Mouse (Mus musculus) left cerebral cortex, postnatal 14 days (tissue): Measurements from ENCODE around the gene Mta1. TPM values are rescaled to one million over a fixed set of nuclear protein-coding genes. Genes with fewer than 3 reads are reported as not detected.

Source experiments
- DNase-seq, 2 experiments: peaks; one replicate each; pipeline ENCODE4 v3.0.0; 2021 to 2022; ENCODE audit warnings: low spot score in 2 of 2, mixed read lengths in 1 of 2
- intact Hi-C: fragments of 180-260 bp; cut with DNase I; formaldehyde crosslinking; loops from one replicate; pipeline ENCODE4 v1.15.1; 2025
- total RNA-seq, 2 experiments: library from RNA; stranded (reverse); gene quantifications; 2 replicates each; pipeline ENCODE4 v1.2.3; 2021

Mta1 gene
- total RNA-seq, 2 experiments from 2014 or later, result 92.7 to 95.9 TPM

DNA sequence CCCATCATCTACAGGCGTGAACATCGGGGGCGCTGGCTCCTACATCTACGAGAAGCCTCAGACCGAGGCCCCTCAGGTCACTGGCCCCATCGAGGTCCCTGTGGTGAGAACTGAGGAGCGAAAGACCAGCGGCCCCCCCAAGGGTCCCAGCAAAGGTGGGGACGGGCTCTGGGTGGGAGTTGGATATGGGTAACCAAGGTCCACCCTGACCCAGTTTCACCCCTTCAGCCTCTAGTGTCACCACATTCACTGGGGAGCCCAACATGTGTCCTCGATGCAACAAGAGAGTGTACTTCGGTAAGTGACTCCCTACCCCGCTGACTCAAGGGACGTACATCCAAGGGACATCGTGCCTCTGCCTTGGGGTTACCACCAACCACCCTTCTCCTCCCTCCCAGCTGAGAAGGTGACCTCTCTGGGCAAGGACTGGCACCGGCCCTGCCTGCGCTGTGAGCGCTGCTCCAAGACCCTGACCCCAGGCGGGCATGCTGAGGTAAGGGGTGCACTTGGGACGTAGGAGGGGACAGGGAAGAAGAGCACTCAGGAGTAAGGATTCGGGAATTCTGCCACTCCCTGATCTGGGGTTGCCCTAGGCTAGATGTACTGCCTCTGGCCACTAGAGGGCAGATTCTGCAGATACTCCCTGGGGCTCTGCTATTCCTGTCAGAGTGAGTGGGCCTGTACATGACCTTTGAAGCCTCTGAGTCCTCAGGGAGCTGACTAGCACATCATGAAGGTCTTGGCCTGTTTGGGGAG lies 46.1 kb downstream of the Mta1 start:
- peak in 1 of 2 experiments; percentile 43 for DNase-seq
- intact Hi-C loops, result no loop called here

DNA sequence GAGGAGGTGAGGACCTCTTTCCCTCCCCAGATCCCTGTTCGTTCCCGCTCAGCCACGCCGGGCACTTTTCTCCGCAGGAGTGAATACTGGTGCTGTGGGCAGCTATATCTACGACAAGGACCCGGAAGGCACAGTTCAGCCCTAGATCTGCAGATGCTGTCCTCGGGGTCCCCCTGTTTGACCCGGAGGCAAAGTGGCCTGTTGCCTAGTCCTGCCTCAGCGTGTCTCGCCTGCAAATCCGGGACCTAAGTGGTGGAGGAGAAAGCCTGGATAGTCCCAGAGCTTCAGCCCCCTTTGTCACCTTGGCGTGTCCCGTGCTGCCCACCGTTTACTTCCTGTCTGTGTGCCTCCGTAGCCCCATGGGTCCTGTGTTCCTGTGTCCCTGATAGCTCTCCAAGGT lies 46.8 kb downstream of the Mta1 start:
- no peak for DNase-seq
- intact Hi-C loops, result no loop called here

DNA sequence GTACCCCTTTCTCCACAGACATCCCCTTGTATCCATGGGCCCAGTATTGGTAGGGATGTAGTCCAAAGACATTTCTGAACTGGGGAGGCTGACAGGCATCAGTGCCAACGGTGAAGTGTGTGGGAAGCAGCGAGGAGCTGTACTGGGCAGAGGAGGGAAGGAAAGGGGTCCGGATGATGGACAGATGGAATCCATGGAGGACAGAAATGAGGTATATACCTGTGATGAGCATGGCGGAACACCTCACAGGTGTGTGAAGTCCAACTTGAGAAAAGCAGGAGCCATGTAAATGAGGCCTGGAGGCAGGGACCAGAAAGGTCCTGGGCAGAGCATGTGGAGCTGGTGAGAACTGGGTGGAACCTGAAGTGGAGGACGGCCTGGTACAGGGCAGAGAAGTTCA lies 47.5 kb downstream of the Mta1 start:
- no peak for DNase-seq
- intact Hi-C loops, result no loop called here

DNA sequence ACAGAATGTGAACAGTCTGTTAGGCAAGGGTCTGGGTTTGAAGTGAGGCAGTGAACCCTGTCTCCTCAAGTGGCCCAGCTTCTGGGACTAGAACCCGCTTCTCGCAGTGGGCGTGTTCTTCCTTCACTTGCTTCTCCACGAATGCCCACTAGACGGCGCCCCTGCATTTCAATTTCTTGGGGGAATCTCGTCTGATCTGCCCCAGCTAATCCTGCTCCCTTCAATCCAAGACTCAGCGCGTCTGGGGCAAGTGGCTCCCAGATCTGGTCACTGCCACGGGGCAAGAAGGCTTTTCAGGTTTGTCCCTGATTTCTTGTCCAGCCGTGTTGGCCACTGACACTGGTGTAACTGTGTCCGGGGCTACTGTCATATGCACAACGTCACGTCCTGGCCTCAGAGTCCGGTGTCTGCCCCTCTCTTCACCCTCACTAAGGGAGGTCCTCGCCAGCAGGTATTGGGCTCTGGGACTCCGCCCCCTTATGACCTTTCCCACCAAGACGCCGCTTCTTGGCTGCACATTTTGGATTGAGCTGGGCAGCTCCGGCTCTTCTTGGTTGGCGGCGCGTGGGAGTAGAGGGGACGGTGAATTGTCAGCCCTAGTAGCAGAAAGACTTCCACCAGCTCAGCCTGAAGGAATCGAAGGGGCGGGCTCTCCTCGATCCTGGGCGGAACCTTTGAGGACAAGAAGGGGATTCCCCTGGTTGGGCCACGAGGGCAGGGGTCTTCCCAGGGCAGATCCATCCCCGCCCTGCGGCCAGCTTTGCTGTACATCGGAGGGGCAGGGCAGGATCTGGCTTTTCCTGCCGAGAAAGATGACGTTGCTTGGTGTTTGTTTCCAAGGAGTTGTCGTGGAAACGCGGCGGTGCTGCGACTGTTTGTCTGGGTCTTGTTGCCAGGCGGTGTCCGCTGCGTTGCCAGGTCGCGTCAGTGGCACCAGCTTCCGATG lies 48.3 kb downstream of the Mta1 start, which contains the start of gene Crip1:
Gene Crip1, plus strand, starts transcription at position 205 of the 946 bp plus-strand sequence.
- intact Hi-C loops, result no loop called here
- peak; percentile 85 to 88 for DNase-seq

DNA sequence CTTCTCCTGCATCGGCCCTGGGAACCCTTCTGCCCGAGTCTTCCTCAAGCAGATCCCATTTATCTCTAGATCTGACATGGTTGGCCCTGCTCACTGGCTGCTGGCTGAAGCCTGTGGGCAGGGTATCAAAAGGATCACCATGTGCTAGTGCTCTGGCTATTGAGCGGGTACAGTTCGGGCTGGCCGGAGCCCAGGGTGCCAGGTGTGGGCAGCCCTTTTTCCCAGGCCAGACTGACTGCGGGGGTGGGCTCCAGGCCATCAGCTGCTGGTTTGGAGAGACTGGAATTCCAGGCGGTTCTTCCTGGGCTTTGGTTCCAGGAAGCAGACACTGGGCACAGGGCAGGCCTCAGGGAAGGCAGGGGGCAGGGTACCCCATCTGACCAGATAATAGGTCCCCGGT lies 49.4 kb downstream of the Mta1 start:
- DNase-seq, result no peak

DNA sequence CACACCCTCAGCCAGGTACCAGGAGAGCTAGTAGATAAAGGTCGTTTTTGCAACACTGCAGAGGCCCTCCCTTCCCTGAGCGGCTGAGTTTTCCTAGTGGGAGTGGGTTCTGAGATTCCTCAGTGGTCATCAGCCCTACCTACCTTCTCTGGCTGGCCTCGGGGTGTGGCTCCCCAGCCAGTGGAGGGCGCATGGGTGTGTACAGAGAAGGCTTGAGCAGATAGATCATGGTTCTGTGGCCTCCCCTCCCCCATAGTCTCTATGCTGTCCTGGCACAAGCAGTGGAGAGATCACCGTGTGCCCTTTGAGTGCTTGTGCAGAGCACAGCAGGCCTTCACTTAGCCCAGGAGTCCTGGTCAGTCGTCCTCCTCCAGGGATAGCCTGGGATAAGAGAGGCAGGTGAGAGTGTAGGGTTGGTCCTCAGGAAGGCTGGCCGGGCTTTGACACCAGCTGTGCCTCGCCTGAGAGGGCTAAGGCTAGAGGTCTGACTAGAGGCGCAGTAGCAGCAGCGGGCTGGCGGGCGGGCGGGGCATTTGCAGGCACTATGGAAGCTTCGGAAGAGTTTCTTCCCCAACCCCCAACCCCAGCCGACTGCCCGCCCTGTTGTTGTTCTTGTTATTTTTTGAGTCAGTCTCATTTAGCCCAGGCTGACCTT lies 50.4 kb downstream of the Mta1 start:
- intact Hi-C loops, result no loop called here
- no peak for DNase-seq

More for the DNA sequence above, 49.4 kb downstream of the Mta1 start:
- intact Hi-C loops, result no loop called here

DNA sequence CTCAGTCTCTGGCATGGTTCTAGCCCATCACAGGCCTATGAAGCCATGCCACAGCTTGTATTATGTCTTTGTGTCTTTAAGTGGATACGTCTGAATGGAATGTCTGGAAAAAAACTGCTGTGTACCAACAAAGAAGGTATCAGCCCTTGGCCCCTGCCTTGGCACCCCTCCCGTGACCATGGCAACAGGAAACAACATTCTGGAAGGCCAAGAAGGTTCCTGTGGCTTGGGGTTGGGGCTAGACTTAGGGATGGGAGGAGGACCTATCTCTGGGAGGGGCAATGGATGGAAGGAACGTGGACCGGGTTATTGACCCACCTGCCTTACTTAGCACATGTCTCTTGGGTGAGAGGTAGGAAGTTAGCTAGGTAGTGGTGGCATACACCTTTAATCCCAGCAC lies 51.3 kb downstream of the Mta1 start:
- intact Hi-C loops, result no loop called here
- no peak for DNase-seq

DNA sequence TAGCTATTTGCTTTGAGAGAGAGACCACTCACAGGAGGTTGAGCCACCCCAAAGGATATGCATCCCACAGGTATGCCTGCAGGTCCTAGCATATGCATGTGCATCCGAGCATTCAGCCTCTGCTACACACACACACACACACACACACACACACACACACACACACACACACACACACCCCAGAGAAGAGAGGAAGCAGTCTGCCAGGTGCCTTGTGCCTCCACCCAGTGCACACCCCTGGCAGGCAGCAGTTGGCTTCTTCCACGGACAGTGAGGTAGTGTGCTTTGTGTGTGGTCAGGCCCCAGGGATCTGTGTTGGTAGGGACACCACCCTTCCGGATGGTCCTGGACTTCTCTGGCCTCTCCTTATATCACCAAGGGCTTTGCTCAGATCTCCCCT lies 51.8 kb downstream of the Mta1 start:
- intact Hi-C loops, result no loop called here
- no peak for DNase-seq

DNA sequence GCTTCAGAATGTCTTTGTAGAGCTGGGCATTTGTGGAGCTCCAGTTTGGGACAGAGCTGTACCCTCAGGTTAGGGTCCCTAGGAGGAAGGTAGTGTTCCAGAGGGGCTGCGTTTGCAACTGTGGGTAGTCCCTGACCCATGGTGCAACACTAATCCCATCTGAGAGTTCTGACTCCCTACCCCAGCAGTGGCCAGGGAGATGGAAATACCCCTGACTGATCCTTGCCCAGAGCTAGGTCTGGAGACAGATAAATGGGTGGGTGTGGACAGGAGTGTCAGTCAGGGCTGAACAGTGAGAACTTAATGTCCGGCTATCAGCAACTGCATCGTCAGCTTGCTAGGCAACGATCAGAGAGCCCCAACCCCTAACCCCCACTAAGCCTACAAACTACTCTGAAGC lies 52.5 kb downstream of the Mta1 start:
- no peak for DNase-seq
- intact Hi-C loops, result no loop called here

DNA sequence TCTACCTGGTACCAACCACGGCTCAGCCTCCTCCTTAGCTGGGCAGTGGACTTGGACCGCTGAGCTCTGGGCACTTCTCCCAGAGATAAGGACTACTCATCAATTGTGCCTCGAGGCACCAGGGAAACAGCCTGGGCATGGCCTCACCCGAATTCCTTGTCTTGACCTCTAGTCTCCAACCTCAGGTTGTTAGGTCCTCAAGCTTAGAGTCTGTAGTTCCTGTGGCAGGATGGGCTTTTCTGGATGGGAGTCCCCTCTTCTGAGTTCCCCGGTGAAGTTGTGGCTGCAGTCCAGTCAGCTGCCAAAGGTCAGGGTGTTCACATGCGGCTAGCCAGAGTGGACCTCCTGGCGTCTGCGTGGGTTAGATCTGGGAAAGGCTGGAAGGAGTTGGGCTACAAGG lies 53.0 kb downstream of the Mta1 start:
- DNase-seq, result no peak

DNA sequence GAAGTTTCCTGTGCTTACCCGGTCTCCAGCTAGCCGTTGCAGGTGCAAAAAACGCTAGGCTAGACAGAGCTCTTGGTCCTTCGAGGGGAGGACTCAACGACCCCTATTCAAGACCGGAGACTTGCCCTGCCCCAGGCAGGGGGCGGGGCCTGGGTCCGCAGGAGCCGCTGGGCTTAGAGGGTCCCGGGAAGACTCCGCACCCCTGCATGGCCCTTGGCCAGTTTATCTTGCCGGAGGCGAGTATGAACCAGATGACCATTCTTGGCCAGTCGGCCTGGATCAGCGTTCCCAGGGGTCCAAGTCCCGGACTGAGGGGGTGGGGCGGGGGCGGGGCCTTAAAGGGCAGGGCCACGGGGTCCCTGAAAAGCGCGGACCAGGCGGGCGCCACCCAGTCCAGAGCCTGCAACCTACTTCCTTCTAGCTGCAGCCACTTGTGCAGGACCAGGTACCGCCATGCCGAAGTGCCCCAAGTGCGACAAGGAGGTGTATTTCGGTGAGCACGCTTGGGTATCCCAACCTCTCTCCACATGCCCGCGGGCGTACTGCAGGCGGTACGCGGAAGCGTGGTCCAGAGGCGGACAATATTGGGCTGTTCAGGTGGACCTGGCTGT lies 53.7 kb downstream of the Mta1 start:
- DNase-seq, result no peak
- intact Hi-C loops, result no loop called here

More for the DNA sequence above, 53.0 kb downstream of the Mta1 start:
- intact Hi-C loops, result no loop called here

DNA sequence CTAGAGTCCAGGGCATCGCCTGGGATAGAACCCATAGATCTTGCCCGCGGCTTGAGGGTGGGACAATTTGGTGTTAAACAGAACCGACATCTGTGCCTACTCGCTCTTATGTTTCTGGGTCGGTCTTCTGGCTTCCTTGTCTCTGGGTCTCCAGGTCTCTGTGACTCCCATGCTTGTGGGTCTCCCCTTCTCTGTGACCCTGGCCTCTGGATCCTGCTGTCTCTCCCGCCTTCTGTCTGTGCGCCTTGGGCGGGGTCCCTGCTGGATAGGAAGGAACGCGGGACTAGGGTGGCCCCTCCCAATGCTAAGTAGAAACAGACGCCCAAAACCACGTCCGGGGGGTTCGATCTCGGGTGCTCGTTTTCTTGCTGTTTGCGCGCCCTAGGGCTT lies 54.2 kb downstream of the Mta1 start:
- no peak for DNase-seq
- intact Hi-C loops, result no loop called here

DNA sequence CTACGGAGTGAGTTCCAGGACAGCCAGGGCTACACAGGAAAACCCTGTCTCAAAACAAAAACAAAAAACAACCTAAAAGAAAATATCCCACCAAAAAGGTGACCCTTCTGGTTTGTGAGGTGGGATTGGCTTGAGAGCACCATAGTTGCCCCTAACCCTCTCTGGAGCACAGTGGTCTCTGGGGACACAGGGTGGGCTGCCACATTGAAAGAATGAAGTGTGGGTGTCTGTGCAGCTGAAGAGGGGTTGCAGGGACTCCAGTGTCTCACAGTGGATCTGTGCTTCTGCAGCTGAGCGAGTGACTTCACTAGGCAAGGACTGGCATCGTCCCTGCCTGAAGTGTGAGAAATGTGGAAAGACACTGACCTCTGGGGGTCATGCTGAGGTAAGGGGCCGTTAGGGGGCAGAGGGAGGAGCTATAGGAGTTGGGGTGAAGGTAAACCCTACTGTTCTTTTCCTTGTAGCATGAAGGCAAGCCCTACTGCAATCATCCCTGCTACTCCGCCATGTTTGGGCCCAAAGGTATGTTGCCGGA lies 55.0 kb downstream of the Mta1 start:
- DNase-seq, result no peak
- intact Hi-C loops, result no loop called here

DNA sequence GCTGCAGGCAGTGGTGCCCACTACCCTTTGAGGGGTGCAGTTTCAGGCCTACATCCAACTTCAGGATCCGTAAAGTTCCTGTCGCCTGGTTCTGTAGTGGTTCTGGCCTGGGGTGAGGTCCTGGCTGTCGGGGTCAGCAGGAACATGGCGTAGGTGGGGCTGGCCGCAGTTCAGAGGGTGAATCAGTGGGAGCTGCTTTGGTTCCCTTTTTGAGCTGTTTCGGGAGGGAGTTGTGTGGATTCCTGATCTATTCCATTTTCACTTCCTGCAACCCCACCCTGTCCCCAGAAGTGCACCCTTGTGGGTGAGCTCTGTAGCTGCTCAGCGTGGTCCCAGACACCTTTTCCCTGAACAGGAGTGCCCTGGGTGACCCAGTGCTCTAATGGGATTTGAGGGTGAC lies 55.9 kb downstream of the Mta1 start:
- DNase-seq, result no peak

DNA sequence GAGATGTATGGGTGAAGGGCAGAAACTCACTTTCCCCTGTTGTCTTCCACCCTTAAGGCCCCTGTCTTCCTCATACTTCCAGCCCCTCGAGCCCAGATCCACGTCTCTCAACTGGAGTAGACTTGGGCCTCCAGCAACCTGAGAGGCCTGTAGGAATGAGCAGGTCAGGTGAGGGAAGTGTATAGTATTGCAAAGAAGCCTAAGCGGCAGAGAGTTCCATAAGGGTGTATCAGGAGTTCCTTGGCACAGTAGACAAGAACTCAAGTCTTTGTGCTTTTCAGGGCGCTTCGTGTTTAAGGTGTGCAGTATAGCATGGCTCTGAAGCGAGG lies 56.6 kb downstream of the Mta1 start:
- DNase-seq, result no peak
- intact Hi-C loops, result no loop called here

More for the DNA sequence above, 55.9 kb downstream of the Mta1 start:
- intact Hi-C loops, result no loop called here

DNA sequence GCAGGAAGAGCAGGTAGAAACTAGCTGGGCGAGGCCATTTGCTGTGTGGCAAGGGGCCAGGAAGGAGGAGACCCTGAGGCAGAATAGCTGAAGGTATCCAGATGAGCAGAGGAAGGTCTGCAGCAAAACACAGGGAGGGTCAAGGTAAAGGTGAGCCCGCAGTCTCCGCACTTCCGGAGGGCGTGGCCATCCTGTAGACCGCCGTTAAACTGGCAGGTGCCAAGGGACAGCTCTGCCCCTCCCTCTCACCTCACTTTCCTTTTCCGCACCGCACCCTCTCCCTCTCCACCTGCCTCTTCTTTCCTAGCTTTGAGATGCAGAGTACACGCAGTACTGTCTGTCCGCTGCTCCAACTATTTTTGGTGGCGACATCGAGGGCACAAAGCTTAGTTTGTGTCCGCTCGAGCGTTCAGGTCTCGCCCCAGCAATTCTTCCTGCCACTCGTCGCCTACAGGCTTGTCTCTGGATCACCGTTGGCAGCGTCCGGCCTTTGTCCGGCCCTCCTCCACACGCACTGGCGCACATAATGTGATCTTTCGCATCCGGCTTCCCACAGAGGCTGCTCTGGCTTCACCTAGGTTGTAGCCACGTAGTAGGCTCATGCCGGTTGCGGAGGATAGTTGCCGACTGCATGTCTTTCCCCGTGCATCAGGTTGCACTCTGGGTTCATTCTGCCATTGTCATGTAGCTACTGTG lies 57.1 kb downstream of the Mta1 start:
- intact Hi-C loops, result no loop called here
- DNase-seq, result no peak

DNA sequence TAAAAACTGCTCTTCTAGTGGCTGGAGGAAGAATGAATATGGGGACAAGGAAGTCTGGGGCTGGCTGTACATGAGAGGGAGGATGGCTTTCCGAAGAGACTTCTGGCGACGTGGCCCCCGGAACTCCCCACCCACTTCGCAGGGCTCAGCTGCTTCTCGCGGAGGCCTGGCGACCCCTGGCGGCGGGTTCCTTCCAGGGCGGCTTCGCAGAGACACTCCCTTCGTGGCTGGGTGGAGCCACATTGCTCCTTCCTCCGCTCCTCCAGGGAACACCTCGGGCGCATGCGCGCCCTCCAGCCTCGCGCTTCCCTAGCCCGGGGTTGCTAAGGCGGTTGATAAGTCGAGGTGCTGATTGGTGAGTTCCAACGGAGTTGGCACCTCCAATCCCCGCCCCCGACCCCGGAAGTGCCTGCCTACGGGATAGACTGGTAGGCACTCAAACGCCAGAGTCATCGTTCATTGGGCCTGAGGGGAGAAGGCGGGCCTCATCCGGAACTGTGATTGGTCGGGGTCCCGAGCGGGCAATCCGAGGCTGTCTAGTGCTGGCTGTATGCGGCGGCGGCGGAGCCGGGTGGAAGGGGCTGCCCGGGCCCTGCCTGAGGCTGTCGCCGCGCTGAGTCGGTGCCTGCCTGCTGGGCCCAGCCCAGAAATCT lies 57.9 kb downstream of the Mta1 start, which contains the start of gene Tedc1:
Gene Tedc1, plus strand, starts transcription at position 535 of the 653 bp plus-strand sequence.
- intact Hi-C loops, result no loop called here
- DNase-seq, result peak; percentile 99

DNA sequence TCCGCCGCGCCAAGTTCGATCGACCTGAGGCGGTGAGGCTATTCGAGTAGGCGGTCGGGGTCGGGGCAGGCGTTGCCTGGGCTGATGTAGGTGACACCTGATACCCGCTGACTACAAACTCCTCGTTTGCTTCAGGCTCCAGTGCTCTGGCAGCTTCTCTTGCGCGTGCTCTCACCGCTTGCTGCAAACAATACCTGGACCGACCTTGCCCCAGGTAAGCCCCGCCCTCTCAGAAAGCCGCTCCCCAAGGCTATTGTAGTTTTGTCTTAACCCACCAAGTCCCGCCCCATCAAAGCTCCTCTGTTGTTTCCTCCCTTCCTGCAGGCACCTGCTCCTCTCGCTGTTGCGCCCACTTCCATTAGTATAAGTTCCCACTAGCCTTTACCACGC lies 58.5 kb downstream of the Mta1 start:
- intact Hi-C loops, result no loop called here
- DNase-seq, result no peak
